Mouse (Mus musculus) cerebellum, adult 11-12 months (tissue): ENCODE measurements around the gene Cd8a.
"Not testable (repeated sequence)": the region's sequence is repeated elsewhere in the genome, so short reads cannot be mapped to it uniquely, and the experiment has no call there.

Source experiments
- DNase-seq: peaks from one replicate; pipeline ENCODE4 v3.0.0; 2022

Gene Cd8a

DNA sequence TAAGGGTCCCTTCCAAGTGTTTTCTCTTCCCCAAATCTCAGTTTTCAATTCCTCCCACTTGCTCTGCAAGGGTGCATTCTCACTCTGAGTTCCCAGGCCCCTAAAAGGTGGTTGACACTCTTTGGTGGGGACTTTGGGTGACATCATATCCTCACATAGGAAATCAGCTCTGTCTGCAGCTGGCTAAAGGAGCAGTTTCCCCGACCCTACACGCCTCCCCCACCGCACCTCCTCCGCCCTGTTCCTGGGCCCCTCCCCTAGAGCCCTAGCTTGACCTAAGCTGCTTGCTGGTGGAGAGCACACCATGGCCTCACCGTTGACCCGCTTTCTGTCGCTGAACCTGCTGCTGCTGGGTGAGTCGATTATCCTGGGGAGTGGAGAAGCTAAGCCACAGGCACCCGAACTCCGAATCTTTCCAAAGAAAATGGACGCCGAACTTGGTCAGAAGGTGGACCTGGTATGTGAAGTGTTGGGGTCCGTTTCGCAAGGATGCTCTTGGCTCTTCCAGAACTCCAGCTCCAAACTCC is at the start of gene Cd8a:
TSS of gene Cd8a (plus strand) at position 179 of the 527 bp plus-strand sequence.
- no peak for DNase-seq

DNA sequence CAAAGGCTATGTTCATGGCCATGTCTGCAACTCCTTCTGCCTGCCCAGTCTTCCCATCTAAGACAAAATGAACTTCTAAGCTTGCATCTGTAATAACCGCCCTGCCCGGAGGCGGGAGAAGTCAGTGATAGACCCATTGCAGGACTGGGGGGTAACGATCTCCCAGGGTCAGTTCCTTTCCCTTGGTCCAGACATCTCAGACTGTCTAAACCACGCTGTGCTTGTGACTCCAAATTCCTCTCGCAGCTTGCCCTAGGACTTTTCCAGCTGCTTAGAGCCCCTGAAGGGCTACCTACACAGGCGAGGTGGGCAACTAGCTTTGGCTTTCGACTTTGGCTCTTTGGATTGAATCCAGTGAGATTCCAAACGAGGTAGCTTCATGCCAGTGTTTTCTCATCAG is 48.4 kb upstream of the Cd8a start:
- no peak for DNase-seq

DNA sequence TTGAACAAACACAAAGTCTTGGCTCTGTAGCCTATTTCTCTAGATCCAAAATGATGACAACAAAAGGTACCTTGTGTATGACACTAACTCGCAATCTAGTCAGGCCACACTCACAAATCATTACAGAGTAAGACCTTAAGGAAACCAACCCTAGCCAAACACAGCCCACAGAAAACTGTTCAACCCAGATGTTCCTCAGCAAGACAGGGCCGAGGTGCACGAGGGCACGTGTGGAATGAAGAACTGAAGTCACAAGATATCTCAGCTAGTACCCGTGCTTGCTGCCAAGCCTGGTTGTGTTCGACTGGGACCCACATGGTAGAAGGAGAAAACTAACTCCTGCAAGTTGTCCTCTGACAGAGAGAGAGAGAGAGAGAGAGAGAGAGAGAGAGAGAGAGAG is 43.3 kb upstream of the Cd8a start:
- no peak for DNase-seq

DNA sequence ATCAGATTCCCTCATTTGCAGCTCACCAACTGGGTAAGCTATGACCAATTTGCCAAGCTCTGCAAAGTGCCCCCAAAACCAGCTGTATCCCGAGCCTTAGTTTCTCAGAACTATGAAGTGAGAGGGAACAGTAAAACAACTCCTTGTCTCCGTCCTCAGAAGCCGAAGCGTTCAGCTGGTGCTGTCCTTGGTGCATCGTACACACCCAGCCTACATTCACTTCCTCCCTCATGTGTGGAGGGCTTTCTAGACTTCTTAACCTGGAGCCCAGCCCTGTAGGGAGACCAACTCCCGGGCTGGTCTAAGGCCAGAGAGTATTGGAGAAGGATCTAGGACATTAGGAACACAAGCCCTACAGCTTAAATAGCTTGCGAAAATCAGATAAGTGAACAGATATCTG is 42.7 kb upstream of the Cd8a start:
- no peak for DNase-seq

DNA sequence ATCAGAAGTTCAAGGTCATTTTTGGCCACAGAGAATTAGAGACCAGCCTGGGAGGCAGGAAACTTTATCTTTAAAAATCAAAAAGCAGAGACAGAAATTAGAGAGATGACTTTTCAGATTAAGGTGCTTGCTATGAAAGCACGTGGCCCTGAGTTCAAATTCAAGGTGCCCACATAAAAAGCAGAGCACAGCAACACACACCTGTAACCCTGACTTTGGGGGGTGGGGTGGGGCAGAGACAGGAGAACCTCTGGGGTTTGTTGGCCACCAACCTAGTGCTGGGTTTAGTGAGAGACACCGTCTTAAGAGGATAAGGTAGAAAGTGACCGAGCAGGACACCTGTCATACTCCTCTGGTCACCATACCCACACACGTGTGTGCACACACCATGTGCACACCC is 41.7 kb upstream of the Cd8a start:
- DNase-seq, result not testable (repeated sequence)

DNA sequence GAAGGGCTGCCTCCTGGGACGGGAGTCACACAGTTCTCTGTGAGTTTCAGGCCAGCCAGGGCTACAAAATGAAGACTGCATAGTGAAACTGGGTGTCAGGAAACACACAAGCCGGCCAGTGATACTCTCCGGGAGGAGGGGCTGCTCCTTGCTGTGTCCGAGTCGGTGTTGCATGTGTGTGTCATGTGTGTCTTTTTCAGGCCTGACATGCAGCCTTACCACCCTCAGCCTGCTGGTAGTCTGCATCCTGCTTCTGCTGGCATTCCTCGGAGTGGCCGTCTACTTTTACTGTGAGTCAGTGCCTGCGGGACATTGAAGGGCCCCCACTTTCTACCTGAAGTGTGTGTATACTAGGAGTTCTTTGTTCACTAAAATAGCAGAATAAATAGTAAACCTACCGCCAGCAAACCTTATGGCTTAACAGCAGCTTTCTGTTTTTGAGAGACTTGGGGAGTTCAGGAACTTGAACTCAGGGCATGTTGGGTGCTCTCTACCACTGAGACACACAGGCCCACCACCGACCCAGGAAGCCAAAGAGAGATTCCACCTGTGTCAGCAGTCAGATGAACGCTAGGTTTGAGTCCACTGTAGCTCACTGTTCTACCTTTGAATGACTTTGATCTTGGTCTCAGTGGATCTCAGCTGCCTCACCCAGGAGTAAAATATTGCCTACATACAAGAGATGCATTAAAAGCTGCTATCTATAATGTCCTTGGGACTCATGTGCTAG is 40.8 kb upstream of the Cd8a start:
- no peak for DNase-seq

DNA sequence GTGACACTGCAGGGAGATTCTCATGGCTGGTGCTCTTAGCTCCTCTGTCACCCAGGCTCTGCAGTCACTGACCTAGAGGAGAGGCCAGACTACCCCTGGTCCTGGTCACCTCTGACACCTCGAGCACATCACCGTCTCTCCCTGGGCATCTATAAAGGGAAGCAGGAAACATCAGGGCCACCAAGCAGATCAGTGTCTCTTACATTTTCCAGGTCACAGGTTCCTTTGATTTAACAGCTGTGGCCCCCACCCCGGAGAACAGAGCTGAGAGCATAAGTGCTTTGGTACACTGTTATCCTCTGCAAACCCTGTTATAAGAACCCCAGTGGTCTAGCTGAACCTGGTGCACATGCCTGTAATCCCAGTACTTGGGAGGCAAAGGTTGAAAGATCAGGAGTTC is 40.2 kb upstream of the Cd8a start:
- DNase-seq, result no peak

DNA sequence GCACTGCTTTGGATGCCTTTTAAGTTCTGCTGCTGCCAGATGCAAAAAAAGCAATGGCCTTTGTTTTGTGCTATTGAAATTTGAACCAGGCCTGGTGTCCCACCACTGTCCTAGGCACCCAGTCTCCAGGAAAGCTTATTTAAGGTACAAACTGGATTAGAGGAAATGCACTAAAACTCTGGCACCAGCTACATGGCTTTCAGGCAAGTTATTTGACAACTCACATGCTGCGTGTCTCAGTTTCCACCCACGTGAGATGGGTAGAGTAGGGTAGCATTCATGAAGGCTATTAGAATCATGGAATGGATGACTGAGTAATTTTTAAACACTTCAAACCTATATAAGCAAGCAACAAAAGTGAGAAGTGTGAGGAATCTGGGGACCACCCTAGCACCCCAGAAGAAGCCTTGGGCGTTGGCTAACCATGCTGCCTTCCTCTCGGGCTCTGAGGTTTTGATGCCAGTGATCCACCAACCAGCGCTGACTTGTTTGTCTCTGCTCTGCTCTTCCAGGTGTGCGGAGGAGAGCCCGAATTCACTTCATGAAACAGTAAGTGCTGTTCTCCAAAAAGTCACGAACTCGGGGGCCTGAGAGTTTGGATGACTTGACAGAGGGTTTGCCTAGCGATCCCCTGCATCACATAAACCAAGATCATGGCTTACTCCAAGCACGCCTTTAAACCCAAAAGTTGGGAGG is 39.5 kb upstream of the Cd8a start:
- DNase-seq, result no peak

DNA sequence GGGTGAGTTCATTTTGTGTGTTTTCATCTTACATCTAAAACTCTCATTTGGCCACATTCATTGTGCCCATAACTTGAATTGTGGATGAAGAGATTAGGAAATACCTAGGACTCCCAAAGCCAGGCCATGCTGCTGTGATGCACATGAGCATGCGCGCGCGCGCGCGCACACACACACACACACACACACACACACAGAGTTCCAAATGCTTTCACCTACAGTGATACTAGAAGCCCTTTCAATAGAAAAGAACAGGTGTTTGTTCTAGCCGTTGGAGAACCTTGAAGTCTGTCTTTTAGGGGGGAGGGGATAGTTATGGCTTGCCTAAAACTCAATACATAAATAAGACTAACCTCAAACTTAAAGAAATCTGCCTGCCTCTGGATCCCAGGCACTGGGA is 35.6 kb upstream of the Cd8a start:
- no peak for DNase-seq

DNA sequence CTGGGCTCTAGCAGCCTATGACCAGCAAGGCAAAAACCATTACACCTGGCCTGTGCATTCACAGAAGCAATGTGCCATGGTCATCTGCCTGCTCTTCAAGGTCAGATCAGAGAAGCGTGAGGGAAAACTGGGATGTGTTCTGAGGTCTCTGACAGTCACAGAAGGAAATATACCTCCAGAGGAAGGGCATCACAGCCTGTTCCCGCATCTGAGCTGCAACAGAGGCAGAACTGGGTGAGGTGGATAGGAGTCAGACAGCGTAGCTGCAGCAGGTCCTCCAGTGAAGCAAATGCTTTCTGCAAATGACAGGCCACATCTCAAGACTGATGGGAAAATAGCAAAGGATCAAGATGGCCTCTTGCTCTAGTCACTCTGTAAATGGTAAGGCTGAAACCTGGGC is 34.3 kb upstream of the Cd8a start:
- DNase-seq, result no peak

DNA sequence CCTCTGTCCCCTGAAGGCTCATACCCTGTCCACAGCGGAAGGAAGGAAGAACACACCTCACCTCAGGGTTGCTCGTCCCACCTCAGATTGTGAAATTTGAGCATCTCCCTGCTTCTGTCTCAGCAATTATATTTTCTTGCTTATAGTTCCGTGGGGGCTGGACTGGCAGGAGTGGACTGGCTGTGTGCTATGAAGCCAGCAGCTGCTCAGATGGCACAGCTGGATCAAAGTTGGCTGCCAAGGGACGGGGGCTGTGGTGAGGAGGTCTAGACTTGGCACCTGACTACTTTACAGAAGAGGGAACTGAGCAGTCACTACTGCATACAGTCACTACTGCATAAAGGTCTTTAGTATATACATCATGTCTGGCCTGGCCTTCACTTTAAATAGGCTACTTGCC is 33.9 kb upstream of the Cd8a start:
- DNase-seq, result no peak

DNA sequence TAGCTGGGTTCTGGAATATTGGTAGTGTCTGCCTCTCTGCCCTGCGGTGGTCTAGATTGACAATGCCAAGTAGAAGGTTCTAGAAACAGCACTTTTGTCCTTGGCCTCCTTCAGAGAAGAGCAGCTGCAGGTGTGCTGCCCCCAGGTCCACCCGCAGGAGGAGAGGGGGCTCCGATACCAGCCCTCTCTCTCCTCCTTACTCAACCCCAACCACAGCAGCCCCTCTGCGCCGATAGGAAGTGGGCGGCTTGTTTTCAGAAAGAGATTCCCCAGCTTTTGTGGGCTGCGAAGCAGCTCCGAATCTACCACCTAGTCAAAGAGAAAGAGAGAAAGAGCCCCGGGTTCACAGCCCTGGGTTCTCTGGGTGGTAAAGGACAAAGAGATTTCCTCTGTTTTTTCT is 32.0 kb upstream of the Cd8a start:
- no peak for DNase-seq

DNA sequence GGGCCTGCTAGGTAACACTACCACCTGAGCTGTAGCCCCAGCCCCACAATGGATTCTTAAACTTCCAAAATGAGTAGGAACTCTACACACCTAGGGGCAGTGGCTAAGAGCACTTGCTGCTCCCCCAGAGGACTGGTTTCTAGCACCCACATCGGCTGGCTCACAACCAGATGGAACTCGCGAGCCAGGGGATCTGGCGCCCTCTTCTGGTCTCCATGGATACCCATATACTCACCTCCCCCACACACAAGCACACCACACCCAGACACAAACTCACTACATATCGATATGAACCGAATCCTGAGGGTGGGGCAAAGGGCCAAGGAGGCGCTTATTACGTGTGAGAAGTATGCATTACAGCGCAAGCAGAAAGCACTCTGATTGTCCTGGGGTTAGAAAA is 25.2 kb upstream of the Cd8a start:
- no peak for DNase-seq

DNA sequence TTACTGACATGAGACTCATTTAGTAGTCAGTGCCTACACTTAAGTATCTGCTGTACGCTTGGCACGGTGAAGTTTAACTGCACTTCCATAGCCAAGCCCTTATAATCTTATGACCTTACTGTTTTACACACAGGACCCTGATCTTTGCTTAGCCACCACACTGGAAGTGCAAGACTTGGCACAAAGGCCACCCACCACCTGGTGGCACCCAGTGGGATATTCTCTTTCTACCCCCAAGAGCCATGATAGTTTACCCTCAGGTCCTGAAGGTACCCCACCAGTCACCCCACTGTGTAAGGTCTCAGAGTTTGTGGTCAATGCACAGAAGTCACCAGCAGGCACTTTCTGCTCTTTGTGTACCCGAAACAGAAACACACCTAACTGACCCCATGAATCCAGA is 22.0 kb upstream of the Cd8a start:
- DNase-seq, result no peak

DNA sequence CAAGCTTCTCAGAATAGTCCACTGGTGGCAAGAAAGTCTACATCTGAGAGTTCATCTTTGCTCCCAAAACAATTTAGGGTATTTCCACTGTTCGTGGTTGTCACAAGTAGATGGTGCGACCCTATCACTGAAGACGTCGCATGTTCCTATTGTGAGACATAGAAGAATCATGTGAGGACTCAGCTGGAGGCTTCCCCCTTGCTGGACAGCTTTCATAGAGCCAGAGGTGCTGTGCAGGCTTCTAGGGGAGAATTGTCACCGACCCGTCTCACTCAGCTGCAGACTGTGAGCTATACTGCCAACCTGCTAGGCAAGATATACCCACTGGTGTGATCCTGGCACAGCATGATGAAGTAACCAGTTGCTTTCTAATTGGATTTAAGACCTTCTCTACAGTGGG is 21.0 kb upstream of the Cd8a start:
- no peak for DNase-seq

DNA sequence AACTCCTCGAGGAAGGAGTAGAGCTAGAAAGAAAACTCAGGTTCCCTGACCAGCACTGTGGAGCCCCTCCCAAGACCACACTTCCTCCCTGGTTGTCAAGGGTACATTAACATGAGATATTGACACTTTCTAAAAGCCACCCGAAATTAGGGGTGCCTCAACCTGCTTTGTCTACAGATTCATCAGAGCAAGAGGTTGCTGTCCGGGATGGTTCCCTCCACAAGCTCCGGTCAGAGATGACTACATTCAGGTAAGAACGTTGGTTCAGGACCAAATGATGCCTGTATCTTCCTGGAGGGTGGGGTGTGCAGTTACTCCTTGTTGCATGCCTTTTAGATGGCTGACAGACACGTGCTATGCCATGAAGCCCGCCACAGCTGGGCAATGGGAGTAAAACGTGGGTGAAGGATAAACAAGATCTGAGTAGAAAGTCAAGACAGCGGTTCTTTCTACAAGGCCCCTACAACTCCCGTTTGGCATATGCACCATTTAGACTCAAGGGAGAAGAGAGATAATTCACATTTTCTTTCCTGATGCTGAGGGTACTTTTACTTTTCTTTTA is 20.3 kb upstream of the Cd8a start:
- no peak for DNase-seq

DNA sequence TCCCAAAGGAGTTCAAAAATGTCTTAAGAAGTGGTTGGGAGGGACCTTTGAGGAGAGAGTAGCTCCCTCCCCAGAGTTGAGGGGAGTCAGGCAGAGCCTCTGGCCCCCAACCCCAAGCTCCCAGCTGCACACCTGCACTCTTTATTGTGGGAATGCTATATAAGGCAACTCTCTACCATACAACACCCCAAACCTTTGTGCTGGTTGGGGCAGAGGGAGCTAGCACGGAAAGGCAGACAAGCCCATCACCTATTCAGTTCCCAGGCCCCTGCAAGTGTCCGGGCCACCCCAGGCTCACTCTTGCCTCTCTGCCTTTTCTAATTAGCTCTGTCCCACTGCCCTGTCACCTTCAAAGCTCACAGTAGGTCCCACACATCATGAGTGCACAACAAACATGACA is 19.5 kb upstream of the Cd8a start:
- DNase-seq, result no peak

DNA sequence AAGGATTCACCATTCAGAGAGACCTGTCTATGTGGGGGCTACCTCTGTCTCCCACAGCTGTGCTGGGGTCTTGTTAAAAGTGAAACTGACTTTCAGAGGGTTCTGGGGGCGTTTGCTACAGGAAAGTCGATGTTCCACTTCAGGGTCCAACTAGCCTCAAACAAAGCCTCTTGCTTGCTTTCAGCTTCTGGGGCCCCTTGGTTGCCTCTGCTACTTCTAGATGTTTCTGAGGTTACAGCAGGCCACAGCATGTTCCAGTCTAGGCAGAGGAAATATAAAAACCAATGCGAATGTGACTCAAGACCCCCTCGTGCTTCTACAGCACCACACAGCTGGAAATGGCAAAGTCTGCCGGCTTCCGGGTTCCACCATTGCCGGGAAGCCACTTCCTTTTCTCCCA is 15.7 kb upstream of the Cd8a start:
- no peak for DNase-seq

DNA sequence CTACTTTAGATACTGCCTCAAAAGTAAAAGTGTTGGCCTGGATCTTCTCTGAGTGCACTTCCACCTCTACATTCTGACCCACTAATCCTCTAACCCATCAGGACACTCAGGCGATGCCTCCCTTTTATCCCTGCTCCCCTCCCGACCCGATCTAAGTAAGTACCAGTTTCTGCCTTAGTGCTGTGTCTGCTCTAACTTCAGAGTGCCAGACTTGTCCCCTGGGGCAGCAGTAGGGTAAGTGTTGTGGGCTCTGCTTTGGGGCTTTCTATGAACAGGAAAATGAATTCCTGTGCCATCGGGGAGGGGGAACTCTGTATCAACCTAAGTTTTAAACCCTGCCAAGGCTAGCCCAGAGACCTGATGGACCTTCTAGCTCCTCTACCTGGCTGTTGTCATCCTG is 13.0 kb upstream of the Cd8a start:
- no peak for DNase-seq

DNA sequence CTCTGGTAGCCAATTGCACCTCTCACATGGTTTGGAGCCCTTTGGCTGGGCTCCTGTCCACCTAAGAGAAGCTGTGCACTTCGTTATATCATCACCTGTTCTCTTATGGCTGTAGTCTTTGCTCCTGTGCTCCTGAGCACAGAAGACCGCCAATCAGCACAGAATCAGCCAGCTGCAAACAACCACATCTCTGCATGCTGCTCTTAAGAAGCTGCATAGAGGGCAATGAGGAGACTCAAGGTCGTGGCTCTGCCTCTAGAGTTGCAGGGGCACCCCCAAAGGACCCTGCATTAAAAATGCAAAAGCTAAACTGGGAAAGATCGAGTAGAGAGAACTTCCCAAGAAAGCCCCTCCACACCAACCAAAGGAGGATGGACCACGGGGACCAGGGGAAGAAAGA is 12.5 kb upstream of the Cd8a start:
- DNase-seq, result no peak

DNA sequence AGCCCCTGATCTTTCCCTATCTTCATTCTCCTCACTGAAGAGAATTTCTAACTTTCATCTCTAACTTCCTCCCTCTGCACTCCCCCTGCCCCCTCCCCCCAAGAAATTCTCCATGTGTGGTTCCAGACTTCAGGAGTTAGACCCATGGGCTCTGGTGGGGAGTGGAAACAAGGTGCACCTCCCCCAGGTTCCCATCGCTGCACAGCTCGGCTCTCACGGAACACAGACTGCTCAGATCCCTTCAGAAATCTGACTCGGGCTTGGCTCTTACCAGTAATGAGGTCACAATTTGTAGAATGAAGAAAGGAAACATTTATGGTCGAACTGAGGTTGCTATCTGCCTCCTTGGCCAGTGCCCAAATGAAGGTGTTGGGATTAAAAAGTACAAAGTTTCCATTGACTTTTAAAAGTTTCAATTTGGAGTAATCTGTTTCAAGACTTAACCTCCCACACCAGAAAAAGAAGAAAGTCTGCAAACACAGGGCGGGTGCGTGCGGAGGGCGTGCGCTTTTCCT is 12.0 kb upstream of the Cd8a start:
- no peak for DNase-seq

DNA sequence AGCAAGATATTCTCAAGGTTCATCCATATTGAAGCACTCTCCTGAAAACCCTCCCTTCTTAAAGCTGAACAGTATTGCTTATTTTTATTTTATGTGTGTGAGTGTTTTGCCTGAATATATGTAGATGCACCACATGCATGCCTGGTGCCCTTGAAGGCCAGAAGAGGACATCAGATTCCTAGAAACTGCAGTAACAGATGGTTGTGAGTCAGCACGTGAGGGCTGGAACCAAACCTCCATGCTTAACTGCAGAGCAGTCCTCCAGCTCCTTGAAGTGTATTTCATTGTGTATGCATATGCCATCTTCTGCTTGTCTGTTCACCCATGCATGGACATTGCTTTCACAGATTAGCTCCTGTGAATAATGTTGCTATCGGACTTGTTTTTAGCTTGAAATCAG is 9.2 kb upstream of the Cd8a start:
- no peak for DNase-seq

DNA sequence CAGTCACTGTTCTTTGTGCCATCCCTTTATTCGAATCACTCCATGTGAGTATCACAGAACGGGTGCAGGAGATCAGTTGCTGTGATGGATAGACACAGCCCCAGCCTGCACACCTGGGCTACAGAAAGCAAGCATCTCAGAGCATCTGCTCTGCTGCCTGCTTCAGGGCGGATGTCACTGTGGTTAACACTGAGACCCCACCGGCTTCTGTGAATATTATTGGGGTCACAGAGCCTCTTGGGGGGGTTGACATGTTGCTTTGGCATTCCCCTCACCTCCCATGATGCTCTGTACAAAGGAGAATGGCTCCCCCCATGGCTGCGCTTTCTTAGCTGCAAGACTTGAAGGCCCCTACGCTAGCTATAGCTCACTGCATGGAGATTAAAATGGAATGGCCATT is 3.8 kb upstream of the Cd8a start:
- no peak for DNase-seq

DNA sequence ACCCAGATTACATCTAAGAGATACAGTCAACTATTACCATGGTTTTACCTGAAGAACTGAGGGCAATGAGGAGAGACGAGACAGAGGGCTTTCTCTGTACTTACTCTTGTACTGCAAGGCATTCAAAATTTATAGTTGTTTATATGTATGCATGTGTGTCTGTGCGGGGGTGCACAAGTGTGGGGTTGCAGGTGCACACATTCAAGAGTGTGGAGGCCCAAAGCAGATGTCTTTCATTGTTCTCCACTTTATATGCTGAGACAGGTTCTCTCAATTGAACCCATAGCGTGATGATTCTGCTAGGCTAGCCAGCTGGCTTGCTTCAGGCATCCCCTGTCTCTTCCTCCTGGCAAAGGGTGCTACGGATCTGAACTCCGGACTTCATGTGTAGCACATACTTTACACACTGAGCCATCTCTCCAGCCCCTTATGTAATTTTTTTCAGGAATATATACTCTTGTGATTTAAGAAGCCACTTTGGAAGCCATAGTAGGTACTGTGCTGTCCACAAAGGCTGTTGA is 2.1 kb upstream of the Cd8a start:
- no peak for DNase-seq
